Mouse (Mus musculus) left cerebral cortex, adult 6 months (tissue): ENCODE measurements around the gene Irf6. TPM values are rescaled to one million over a fixed set of nuclear protein-coding genes. Genes with fewer than 3 reads are reported as not detected.

Source experiments
- long read RNA-seq, 2 experiments: library from polyadenylated mRNA; unstranded; transcript quantifications; one replicate each; pipeline ENCODE4 v2.0.0; 2019 to 2020
- polyA plus RNA-seq: library from polyadenylated mRNA; unstranded; fragments of <200 nt; fragmentation: Nextera tagmentation; gene quantifications from 2 replicates; pipeline ENCODE4 v1.2.3, GENCODE M21; 2021

Irf6 gene
- polyA plus RNA-seq: 0.44 and 0.50 TPM in 2 replicates
- long read RNA-seq, experiment 1, full-length matches to known transcripts: 2 of 3 reads
- long read RNA-seq, experiment 1, partial matches to known transcripts: 1 of 3 reads
- long read RNA-seq, experiment 1, other reads (novel, unspliced or antisense): 0 of 3 reads
- long read RNA-seq, experiment 2: 0 reads

DNA sequence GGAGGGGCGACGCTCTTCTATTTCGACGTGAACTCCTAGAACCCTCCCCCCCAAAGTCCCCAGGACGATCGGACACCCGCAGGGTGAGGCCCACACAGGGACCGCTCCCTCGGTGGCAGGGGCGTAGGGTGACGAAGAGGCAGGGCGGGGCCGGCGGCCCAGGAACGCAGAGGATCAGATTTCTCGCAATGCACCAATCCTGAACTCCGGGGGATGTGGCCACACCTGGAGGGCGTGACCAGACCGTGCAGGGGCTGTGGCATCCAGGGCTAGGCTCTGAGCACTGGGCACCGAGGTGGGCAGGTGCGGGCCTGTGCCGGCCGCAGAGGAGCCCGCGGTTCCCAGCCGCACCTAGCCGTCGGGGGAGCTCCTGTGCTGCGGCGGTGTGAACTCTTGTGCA lies at the start of gene Irf6:
TSS of gene Irf6 (plus strand) at position 240 of the 400 bp plus-strand sequence.

GRCm38 (mm10) chr1:193129786-193130455 lies 23.0 kb upstream of the Irf6 start, which contains the start of gene Diexf:
Diexf (minus strand) TSS chr1:193130272.

GRCm38 (mm10) chr1:193167746-193168145 lies 14.8 kb downstream of the Irf6 start, which contains the start of gene A130010J15Rik:
A130010J15Rik (plus strand) TSS chr1:193168046.

DNA sequence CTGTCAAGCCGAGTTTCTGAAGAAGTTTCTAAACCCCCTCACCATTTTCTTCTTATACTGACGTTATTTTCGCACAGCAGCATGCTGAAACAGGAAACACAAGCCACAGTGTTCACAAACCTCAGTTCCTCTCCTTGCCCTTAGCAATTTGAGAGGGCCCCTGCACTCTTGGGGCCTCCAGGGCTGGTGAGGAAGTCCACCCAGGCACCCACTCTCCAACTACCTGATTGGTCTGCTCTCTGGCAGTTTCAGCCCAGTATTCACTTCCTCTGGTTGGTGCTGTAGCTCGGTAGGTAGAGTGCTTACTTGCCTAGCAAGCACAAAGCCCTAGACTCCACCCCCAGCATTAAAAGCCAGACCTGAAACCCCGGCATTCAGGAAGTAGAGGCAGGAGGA lies 48.5 kb downstream of the Irf6 start, which contains the start of gene Traf3ip3:
TSS of gene Traf3ip3 (minus strand) at position 321 of the 396 bp plus-strand sequence.

GRCm38 (mm10) chr1:193207503-193207902 lies 54.6 kb downstream of the Irf6 start, which contains the start of gene Lamb3:
Lamb3 (plus strand) TSS chr1:193207699.

Other genes with a start within 250 kb of the Irf6 start
- 4.3 and 4.6 TPM in 2 replicates for gene Syt14, start 117.3 kb upstream of the Irf6 start, polyA plus RNA-seq
- gene Diexf, start 22.8 kb upstream of the Irf6 start, polyA plus RNA-seq: 1.3 and 2.9 TPM in 2 replicates
- 3.8 and 5.9 TPM in 2 replicates for gene A130010J15Rik, start 14.9 kb downstream of the Irf6 start, polyA plus RNA-seq
- 0.69 and 1.0 TPM in 2 replicates for gene Traf3ip3, start 48.6 kb downstream of the Irf6 start, polyA plus RNA-seq
- gene Lamb3, start 54.6 kb downstream of the Irf6 start, polyA plus RNA-seq: 0.67 and 0.76 TPM in 2 replicates
- 29.0 and 36.1 TPM in 2 replicates for gene Hsd11b1, start 111.0 kb downstream of the Irf6 start, polyA plus RNA-seq
- 16.3 and 17.8 TPM in 2 replicates for gene G0s2, start 120.1 kb downstream of the Irf6 start, polyA plus RNA-seq
- 13.6 and 16.6 TPM in 2 replicates for gene Camk1g, start 217.2 kb downstream of the Irf6 start, polyA plus RNA-seq